Mouse (Mus musculus): ENCODE data around the gene Pip5k1b.

GRCm38 (mm10) chr19:24315234-24315633 lies 240.4 kb downstream of the Pip5k1b start:
- TF ChIP-seq GATA1 (IDR thresholded peaks at IDR 0.05; ENCODE audit: low read length) (no peak), TAL1 (IDR thresholded peaks at IDR 0.05; ENCODE audit: low read length) (no peak)
